Mouse (Mus musculus): Measurements from ENCODE around the gene Nrarp. TPM values are rescaled to one million over a fixed set of nuclear protein-coding genes. Genes with fewer than 3 reads are reported as not detected.

Gene Nrarp
- polyA plus RNA-seq, 1 experiment from 2014 or later, result 14.1 TPM

DNA sequence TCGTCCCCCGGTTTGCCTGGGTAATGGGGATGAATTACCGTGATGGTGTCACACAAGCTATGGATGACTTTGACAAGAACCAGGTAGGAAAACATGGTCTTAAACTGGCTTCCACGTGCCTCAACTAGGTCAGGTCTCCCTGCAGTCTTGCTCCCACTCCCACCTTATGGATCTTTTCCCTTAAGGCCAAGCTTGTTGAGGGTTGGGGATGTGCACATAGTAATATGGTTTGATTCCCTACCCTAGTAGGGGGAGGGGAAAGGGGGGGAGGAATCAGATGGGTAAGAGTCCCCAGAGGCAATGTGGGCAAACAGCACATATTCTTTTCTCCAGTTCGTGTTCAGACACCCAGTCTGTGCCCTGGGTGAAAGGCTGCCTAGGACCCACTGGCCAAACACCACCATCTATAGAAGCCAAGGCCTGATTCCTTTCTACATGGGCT lies 40.8 kb downstream of the Nrarp start:
- Histone ChIP-seq H3K9ac (replicated peaks; ENCODE audit: low read depth) (no peak overlapping the region), H3K4me2 (replicated peaks; ENCODE audit: low read depth, low read length) (no peak overlapping the region), H3K27ac (ENCODE audit: low read length) (no peak overlapping the region), H3K27me3 (replicated peaks; ENCODE audit: insufficient read depth, low read length) (no peaks in the 10 kb centered on the region), H3K9me3 (ENCODE audit: low read length) (no peaks in the 10 kb centered on the region), H3K36me3 (ENCODE audit: insufficient read depth, low read length) (peaks cover 9% of the 10 kb centered on the region), H3K4me1 (ENCODE audit: insufficient read depth, low read depth, low read length) (peaks cover 6% of the 10 kb centered on the region; the same call in 1 of the 2 replicates), H3K4me3 (ENCODE audit: low read depth, low read length) (no peak overlapping the region)
- 61% methylated on average over 5 of the region's 5 CpGs for WGBS
- ATAC-seq, result no peak
- TF ChIP-seq CTCF (IDR thresholded peaks at IDR 0.05) (no peak), EP300 (IDR thresholded peaks at IDR 0.05) (no peak)
- DNase-seq (ENCODE audit: low spot score), result no peak

- H3K9ac ChIP-seq (replicated peaks; ENCODE audit: low read depth), result peak overlapping the region; percentile 91
- no peaks in the 10 kb centered on the region for H3K27me3 ChIP-seq (replicated peaks; ENCODE audit: insufficient read depth, low read length)
- DNase-seq (ENCODE audit: low spot score) (peak; percentile 94), ATAC-seq (peak; percentile 59)
- WGBS, result under 1% methylated on average over 39 of the region's 53 CpGs
- peaks cover 9% of the 10 kb centered on the region for H3K36me3 ChIP-seq (ENCODE audit: insufficient read depth, low read length)
- peaks cover 6% of the 10 kb centered on the region; the same call in 1 of the 2 replicates for H3K4me1 ChIP-seq (ENCODE audit: insufficient read depth, low read depth, low read length)
- no peaks in the 10 kb centered on the region for H3K9me3 ChIP-seq (ENCODE audit: low read length)
- H3K4me2 ChIP-seq (replicated peaks; ENCODE audit: low read depth, low read length), result peak overlapping the region; percentile 79
- no peak for TF ChIP-seq EP300 (IDR thresholded peaks at IDR 0.05)
- no peak for TF ChIP-seq CTCF (IDR thresholded peaks at IDR 0.05)
- peak overlapping the region; percentile 97 for H3K27ac ChIP-seq (ENCODE audit: low read length)
- peak overlapping the region; percentile 90 for H3K4me3 ChIP-seq (ENCODE audit: low read depth, low read length)
Measured at GRCm38 (mm10) chr2:25223681-25224491, 43.3 kb downstream of the Nrarp start.

- Histone ChIP-seq H3K36me3 (ENCODE audit: insufficient read depth, low read length) (peaks cover 9% of the 10 kb centered on the region), H3K27me3 (replicated peaks; ENCODE audit: insufficient read depth, low read length) (no peaks in the 10 kb centered on the region), H3K9ac (replicated peaks; ENCODE audit: low read depth) (peak within 1 kb of the TSS; percentile 91), H3K4me2 (replicated peaks; ENCODE audit: low read depth, low read length) (peak within 1 kb of the TSS; percentile 79), H3K27ac (ENCODE audit: low read length) (peak within 1 kb of the TSS; percentile 97), H3K9me3 (ENCODE audit: low read length) (no peaks in the 10 kb centered on the region), H3K4me3 (ENCODE audit: low read depth, low read length) (peak within 1 kb of the TSS; percentile 90), H3K4me1 (ENCODE audit: insufficient read depth, low read depth, low read length) (peaks cover 6% of the 10 kb centered on the region; the same call in 1 of the 2 replicates)
- TF ChIP-seq CTCF (IDR thresholded peaks at IDR 0.05) (peak; percentile 52), EP300 (IDR thresholded peaks at IDR 0.05) (peak; percentile 74; the same call in 1 of the 2 replicates)
- no peak for DNase-seq (ENCODE audit: low spot score)
- WGBS, result under 1% methylated on average over 17 of the region's 17 CpGs
- ATAC-seq, result no peak
Measured at GRCm38 (mm10) chr2:25224492-25224765, 43.9 kb downstream of the Nrarp start, which contains the start of gene Tubb4b. Tubb4b (minus strand) TSS chr2:25224702.

DNA sequence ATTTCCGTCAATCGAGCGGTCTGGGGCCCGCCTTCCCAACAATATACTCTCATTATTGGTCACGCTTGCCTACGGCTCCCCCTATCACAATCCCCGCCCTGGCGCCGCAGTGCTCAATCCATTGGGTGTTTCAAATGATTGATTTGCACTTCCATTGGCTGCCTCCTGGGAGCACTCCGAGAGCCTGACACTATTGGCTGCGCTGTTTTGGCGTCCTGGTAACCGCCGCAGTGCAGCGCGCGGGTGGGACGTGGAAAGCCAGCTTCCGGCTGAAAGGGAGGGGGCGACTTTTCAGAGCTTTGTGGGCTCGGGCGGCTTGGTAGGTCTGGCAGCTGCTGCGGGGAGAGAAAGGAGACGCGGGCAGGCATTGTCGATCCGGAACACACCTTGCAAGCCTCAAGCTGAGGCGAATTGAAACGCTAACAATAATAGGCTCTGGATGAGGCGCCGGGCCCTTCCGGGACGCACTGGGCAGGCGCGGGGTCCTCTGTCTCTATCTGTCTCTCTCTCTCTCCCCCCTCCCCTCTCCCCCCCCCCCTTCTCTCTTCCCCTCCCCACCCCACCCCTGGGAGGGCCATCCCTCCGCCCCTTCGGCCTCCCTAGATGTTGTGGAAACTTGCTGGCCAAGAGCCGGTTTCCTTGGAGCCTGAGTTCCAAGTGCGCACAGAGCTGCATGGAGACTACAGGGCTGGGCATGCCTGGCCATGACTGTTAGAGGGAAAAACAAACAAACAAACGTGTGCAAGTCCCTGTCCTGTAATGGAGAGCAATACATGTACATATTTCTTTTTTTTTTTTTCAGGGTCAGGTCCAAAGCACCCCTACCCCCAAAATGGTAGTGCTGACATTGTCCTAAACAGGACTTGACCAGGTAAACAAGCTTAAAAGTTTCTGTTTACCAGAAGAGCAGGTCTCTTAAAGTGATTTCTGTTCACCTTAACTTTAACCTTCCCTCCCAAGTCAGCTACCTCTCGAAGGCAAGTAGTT lies 44.5 kb downstream of the Nrarp start:
- H3K4me3 ChIP-seq (ENCODE audit: low read depth, low read length), result peak overlapping the region; percentile 90
- ATAC-seq, result peak; percentile 91
- H3K36me3 ChIP-seq (ENCODE audit: insufficient read depth, low read length), result peaks cover 9% of the 10 kb centered on the region
- peaks cover 6% of the 10 kb centered on the region; the same call in 1 of the 2 replicates for H3K4me1 ChIP-seq (ENCODE audit: insufficient read depth, low read depth, low read length)
- H3K27ac ChIP-seq (ENCODE audit: low read length), result peak overlapping the region; percentile 93
- DNase-seq (ENCODE audit: low spot score), result peak; percentile 100
- 2% methylated on average over 40 of the region's 41 CpGs for WGBS
- H3K4me2 ChIP-seq (replicated peaks; ENCODE audit: low read depth, low read length), result peak overlapping the region; percentile 55
- TF ChIP-seq EP300 (IDR thresholded peaks at IDR 0.05) (peak; percentile 45; the same call in 1 of the 2 replicates), CTCF (IDR thresholded peaks at IDR 0.05) (no peak)
- peak overlapping the region; percentile 52 for H3K9ac ChIP-seq (replicated peaks; ENCODE audit: low read depth)
- H3K9me3 ChIP-seq (ENCODE audit: low read length), result no peaks in the 10 kb centered on the region
- no peaks in the 10 kb centered on the region for H3K27me3 ChIP-seq (replicated peaks; ENCODE audit: insufficient read depth, low read length)

DNA sequence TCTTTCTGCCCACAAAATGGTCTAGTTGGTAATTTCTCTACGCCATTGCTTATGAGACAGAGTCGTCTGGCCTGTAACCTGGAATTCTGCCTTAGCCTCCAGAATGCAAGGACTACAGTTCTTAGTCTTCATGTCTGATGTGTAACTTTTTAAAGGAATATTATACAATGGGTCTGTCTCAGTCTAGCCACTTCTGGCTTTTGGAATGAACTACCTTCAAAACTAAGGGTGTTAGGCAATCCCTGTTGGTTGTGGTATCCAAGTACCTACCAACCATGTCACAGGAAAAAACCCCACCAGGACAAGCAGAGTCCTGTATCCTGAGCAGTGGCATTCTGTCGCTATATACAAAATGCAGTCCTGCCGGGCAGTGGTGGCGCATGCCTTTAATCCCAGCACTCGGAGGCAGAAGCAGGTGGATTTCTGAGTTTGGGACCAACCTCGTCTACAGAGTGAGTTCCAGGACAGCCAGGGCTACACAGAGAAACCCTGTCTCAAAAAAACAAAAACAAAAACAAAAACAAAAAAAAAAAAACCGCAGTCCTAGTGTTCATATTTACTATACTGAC lies 45.3 kb downstream of the Nrarp start:
- Histone ChIP-seq H3K27ac (ENCODE audit: low read length) (peak overlapping the region; percentile 93), H3K4me2 (replicated peaks; ENCODE audit: low read depth, low read length) (peak overlapping the region; percentile 55), H3K9ac (replicated peaks; ENCODE audit: low read depth) (no peak overlapping the region), H3K36me3 (ENCODE audit: insufficient read depth, low read length) (peaks cover 9% of the 10 kb centered on the region), H3K4me3 (ENCODE audit: low read depth, low read length) (peak overlapping the region; percentile 46; the same call in 1 of the 2 replicates), H3K27me3 (replicated peaks; ENCODE audit: insufficient read depth, low read length) (no peaks in the 10 kb centered on the region; the same call in 1 of the 2 replicates), H3K9me3 (ENCODE audit: low read length) (no peaks in the 10 kb centered on the region), H3K4me1 (ENCODE audit: insufficient read depth, low read depth, low read length) (peaks cover 6% of the 10 kb centered on the region; the same call in 1 of the 2 replicates)
- ATAC-seq, result no peak
- DNase-seq (ENCODE audit: low spot score), result no peak
- 65% methylated on average over 8 of the region's 8 CpGs for WGBS
- TF ChIP-seq EP300 (IDR thresholded peaks at IDR 0.05) (no peak), CTCF (IDR thresholded peaks at IDR 0.05) (no peak)
